Mouse (Mus musculus) lung, postnatal 36 days (tissue): ENCODE measurements around the gene Inca1.

Experiments used
- DNase-seq: peaks from one replicate; pipeline ENCODE4 v3.0.0; 2022; ENCODE audit warnings: mixed read lengths

Inca1 gene

GRCm38 (mm10) chr11:70699722-70700556 lies at the start of gene Inca1, which contains the start of gene Kif1c:
TSS of gene Inca1 (minus strand) at chr11:70700155.
TSS of gene Kif1c (plus strand) at chr11:70700548.
- DNase-seq: peak; percentile 95

GRCm38 (mm10) chr11:70747876-70748545 lies 48.1 kb upstream of the Inca1 start:
- DNase-seq: no peak

- no peak for DNase-seq
These were observed 45.7 kb upstream of the Inca1 start for GRCm38 (mm10) chr11:70745636-70746035.

GRCm38 (mm10) chr11:70742581-70743459 lies 42.9 kb upstream of the Inca1 start:
- no peak for DNase-seq

GRCm38 (mm10) chr11:70742117-70742516 lies 42.2 kb upstream of the Inca1 start:
- DNase-seq: no peak

- DNase-seq: no peak
These were observed 41.6 kb upstream of the Inca1 start for GRCm38 (mm10) chr11:70741603-70742002.

GRCm38 (mm10) chr11:70737749-70738148 lies 37.8 kb upstream of the Inca1 start:
- no peak for DNase-seq

GRCm38 (mm10) chr11:70733256-70733655 lies 33.3 kb upstream of the Inca1 start:
- DNase-seq: no peak

GRCm38 (mm10) chr11:70731178-70731577 lies 31.2 kb upstream of the Inca1 start:
- DNase-seq: no peak

GRCm38 (mm10) chr11:70730427-70731038 lies 30.6 kb upstream of the Inca1 start:
- no peak for DNase-seq

GRCm38 (mm10) chr11:70727385-70727784 lies 27.4 kb upstream of the Inca1 start:
- no peak for DNase-seq

GRCm38 (mm10) chr11:70726585-70726984 lies 26.6 kb upstream of the Inca1 start:
- DNase-seq: no peak

GRCm38 (mm10) chr11:70724706-70725105 lies 24.8 kb upstream of the Inca1 start:
- no peak for DNase-seq

- DNase-seq: no peak
These were observed 21.1 kb upstream of the Inca1 start for GRCm38 (mm10) chr11:70721072-70721471.

- DNase-seq: peak; percentile 54
These were observed 20.6 kb upstream of the Inca1 start for GRCm38 (mm10) chr11:70720567-70720966.

- DNase-seq: no peak
These were observed 18.5 kb upstream of the Inca1 start for GRCm38 (mm10) chr11:70718481-70718880.

- no peak for DNase-seq
These were observed 15.9 kb upstream of the Inca1 start for GRCm38 (mm10) chr11:70715832-70716231.

- DNase-seq: no peak
These were observed 13.3 kb upstream of the Inca1 start for GRCm38 (mm10) chr11:70713222-70713621.

- no peak for DNase-seq
These were observed 11.1 kb upstream of the Inca1 start for GRCm38 (mm10) chr11:70711026-70711425.

GRCm38 (mm10) chr11:70706127-70706526 lies 6.2 kb upstream of the Inca1 start:
- no peak for DNase-seq

- DNase-seq: peak; percentile 67
These were observed 2.8 kb upstream of the Inca1 start for GRCm38 (mm10) chr11:70702781-70703180.

- no peak for DNase-seq
These were observed 2.2 kb upstream of the Inca1 start for GRCm38 (mm10) chr11:70701984-70702733.
